Mouse (Mus musculus) bone marrow, adult 2 months (tissue): ENCODE results near the gene Eif2b2. TPM values are rescaled to one million over a fixed set of nuclear protein-coding genes. Genes with fewer than 3 reads are reported as not detected.

Experiments used
- H3K27ac ChIP-seq: fragments of 200-500 bp; 2 replicates; pipeline ENCODE4 v1.5.1; 2012; ENCODE audit warnings: low read depth, mild to moderate bottlenecking, control low read depth, inconsistent platforms, low read length; ENCODE audit not compliant: control insufficient read depth, poor library complexity, insufficient read depth
- H3K4me1 ChIP-seq: fragments of 200-500 bp; 2 replicates; pipeline ENCODE4 v1.6.1; 2011; ENCODE audit warnings: low read length; ENCODE audit not compliant: control insufficient read depth, insufficient read depth
- H3K4me3 ChIP-seq: fragments of 200-500 bp; replicated peaks from 2 replicates; pipeline ENCODE3; 2011; ENCODE audit warnings: mild to moderate bottlenecking, low read depth, low read length, control low read depth; ENCODE audit not compliant: control insufficient read depth
- CTCF ChIP-seq: fragments of 200-500 bp; IDR thresholded peaks from 2 replicates; pipeline ENCODE4 v1.5.1; 2011; ENCODE audit warnings: low read length, control low read depth; ENCODE audit not compliant: control insufficient read depth, insufficient read depth
- POLR2A ChIP-seq: fragments of 200-500 bp; IDR thresholded peaks from 2 replicates; pipeline ENCODE4 v1.6.1; 2011; ENCODE audit warnings: low read depth, mild to moderate bottlenecking, control low read depth, low read length, borderline replicate concordance; ENCODE audit not compliant: control insufficient read depth
- WGBS: fragments of 180-500 bp; shearing (Covaris S2); methylation state at CpG from one replicate; pipeline ENCODE4 v1.1.7; 2018; 5-methylcytosine and 5-hydroxymethylcytosine counted together
- polyA plus RNA-seq: library from polyadenylated mRNA; stranded (reverse); fragments of >200 nt; gene quantifications from 2 replicates; pipeline ENCODE4 v1.2.4, GENCODE M21; 2011; ENCODE audit warnings: low replicate concordance; ENCODE audit not compliant: missing spikeins, insufficient read depth, insufficient read length

Gene Eif2b2
- polyA plus RNA-seq, 1 experiment = 32.9 TPM

DNA sequence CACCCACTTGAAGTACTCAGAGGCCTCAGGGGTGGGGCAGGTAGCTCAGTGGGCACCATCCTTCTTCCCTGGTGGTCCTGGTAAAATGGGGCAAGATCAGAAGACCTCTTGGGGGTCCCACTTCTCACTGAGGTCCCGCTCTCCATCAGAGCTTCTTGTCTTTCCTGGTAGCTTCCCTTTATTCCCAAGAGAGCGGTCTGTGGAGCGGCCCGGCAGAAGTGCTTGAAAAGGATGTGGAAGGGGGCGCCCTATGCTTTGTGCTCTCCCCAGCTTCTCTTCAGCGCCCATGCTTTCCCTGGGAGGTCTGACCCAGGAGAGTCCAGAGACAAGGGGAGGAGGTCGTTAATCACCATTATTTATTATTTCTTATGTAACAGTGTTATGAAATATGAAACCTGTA lies 21.9 kb upstream of the Eif2b2 start:
- no peak for TF ChIP-seq POLR2A
- no peak for TF ChIP-seq CTCF
- WGBS = 78% methylated on average over 7 of the region's 7 CpGs
- Histone ChIP-seq H3K27ac (no peak overlapping the region), H3K4me1 (no peaks in the 10 kb centered on the region; the same call in none of the 2 replicates), H3K4me3 (no peak overlapping the region)

DNA sequence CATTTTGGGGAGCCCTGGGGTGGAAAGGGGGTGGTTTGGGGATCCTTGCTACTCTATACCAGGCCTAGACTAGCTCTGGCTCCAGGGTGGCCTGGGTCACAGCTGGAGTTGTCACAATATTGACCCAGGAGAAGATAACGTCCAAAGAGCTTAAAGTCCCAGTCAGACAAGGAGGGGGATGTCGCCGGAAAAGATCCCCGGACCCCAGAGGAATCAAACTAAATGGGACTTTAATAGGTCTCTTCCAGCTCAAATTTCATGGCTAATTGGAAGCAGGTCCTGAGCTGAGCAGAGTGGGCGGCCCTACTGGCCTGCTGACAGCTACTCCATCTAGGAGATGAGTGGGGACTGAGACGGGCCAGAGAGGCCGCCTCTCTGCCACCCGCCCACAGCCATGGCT lies 21.3 kb upstream of the Eif2b2 start:
- 82% methylated on average over 8 of the region's 8 CpGs for whole genome bisulfite sequencing
- TF ChIP-seq POLR2A (no peak), CTCF (no peak)
- no peak overlapping the region for H3K4me3 ChIP-seq

DNA sequence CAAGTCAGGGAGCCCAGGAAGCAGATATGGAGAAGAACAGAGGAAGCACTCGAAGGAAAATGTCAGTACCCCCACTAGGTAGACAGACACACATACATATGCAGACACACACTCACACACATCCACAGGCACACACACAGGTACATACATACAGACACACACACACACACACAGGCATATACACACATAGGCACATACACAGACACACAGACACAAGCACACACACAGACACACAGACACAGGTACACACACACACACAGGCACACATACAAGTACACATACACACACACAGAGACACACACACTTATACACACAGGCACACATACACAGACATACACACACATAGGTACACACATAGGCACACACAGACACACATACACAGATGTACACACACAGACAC lies 19.3 kb upstream of the Eif2b2 start:
- Histone ChIP-seq H3K27ac (no peak overlapping the region), H3K4me1 (no peaks in the 10 kb centered on the region), H3K4me3 (no peak overlapping the region)
- WGBS = 71% methylated on average over 1 of the region's 1 CpGs
- TF ChIP-seq POLR2A (no peak), CTCF (no peak)

More for the DNA sequence above, 21.3 kb upstream of the Eif2b2 start:
- no peaks in the 10 kb centered on the region; the same call in 1 of the 2 replicates for H3K4me1 ChIP-seq
- no peak overlapping the region for H3K27ac ChIP-seq

DNA sequence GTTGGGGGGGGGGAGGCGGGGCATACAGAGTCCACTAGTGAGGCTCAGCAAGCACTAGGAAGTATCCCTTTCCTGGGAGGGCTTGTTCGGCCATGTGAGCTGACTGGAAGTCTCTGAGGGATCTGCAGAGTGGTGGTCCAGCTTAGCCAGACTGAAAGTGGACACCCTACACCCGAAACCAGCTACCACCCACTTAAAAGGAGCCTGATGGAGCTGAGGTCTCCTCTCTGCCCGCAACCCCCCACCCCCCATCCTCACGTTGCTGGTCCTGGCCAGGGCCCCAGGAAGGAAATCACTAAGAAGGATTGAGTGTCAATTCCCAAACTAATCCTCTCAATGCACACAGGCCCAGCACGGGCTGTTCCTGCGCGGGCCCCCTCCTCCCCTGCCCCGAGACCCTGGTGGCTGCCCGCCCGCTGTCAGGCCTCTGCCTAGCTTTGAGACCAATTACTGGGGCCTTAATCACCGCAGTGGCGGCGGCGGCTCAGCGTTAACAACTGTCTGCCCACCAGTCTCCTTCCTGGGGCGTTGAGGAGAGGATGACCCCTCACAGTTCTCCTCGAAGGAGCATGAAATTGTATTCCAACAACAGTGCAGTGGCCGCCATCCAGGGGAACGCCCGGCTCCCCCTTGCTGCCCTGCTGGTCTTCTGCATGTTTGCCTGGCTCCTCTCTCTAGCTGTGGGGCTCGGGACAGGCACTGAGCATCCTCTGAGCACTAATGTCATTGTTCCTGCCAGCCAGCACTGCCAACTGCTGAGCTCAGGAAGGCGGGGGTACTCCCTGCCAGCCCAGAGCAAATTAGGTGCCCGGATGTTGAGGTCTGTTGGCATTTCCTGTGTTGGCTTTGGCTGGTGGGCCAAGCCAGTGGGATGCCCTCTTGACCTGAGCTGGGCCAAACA lies 18.1 kb upstream of the Eif2b2 start:
- no peak overlapping the region for H3K27ac ChIP-seq
- WGBS = 50% methylated on average over 24 of the region's 24 CpGs
- no peak overlapping the region for H3K4me3 ChIP-seq
- no peaks in the 10 kb centered on the region for H3K4me1 ChIP-seq
- TF ChIP-seq POLR2A = no peak
- no peak for TF ChIP-seq CTCF

DNA sequence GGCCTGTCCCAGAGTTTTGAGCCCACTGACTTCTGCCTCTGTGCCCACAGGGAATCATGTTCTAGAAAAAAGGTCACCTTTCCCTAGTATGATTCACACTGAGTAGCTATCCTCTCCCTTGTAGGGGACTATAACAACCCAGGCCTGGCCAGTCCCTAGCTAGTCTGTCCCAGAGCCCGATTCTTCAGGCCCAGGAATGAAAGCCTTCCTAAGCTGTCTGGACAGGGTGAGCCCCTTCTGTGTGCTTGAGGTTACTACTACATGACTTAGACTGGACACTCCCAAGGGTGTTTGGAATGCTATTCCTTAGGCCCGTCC lies 17.5 kb upstream of the Eif2b2 start:
- Histone ChIP-seq H3K27ac (no peak overlapping the region), H3K4me1 (no peaks in the 10 kb centered on the region), H3K4me3 (no peak overlapping the region)
- 69% methylated on average over 2 of the region's 2 CpGs for WGBS
- TF ChIP-seq CTCF = no peak

DNA sequence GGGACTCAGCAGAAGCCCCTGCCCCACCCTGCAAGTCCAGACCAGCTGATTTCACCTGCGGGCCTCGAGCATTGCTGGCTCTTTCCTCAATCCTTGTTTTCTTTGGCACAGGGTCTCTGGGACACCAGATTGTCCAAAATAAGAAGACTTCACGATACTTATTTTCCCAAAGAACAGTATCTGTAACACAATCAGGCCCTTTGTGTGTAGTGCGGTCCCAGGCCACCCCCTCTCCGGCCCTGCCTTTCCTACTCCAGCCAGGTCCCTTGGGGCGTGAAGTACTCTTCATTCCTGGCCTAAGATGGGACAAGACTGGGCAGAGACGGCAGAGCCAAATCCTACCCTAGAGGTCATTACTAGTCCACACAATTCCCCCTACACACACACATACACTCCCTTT lies 17.1 kb upstream of the Eif2b2 start:
- 88% methylated on average over 7 of the region's 7 CpGs for WGBS
- TF ChIP-seq CTCF (no peak), POLR2A (no peak)
- Histone ChIP-seq H3K4me3 (no peak overlapping the region), H3K27ac (no peak overlapping the region), H3K4me1 (no peaks in the 10 kb centered on the region)

DNA sequence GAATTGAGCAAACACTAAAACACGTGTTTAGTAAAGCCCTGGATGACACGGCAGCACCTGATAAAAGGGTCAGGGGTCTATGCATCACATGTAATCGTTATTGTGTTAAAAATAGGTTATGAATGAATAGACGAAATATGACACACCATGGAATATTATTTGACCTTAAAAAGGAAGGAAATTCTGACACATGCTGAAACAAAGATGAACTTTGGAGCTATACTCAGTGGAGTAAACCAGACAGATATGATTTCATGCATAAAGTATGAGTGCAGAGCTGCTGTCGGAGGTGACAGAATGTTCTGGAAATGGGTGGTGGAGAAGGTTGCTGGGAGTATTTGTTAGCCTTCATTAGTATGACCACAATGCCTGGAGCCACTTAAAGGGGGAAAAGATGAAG lies 15.6 kb upstream of the Eif2b2 start:
- TF ChIP-seq CTCF = no peak
- no peak for TF ChIP-seq POLR2A
- H3K4me1 ChIP-seq = no peaks in the 10 kb centered on the region
- no peak overlapping the region for H3K4me3 ChIP-seq
- 66% methylated on average over 5 of the region's 5 CpGs for WGBS
- no peak overlapping the region for H3K27ac ChIP-seq

DNA sequence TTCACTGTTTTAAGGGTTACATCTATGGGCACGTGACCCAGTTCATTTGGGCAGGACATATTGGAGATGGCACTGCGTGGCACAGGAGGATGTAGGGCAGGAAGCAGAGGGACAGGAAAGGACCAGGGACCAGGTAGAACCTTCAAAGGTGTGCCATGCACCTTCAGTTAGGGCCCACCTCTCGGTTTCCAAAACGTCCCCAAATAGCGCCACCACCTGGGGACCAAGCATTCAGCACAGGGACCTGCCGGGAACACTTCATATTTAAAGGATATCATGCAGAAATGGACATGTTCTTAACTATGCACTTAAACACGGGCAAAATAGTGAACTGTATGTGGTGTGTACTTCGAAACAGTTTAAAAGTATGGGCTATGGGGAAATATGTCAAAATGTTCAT lies 15.2 kb upstream of the Eif2b2 start:
- H3K4me1 ChIP-seq = no peaks in the 10 kb centered on the region
- 57% methylated on average over 8 of the region's 8 CpGs for WGBS
- no peak overlapping the region for H3K27ac ChIP-seq
- TF ChIP-seq CTCF (no peak), POLR2A (no peak)
- H3K4me3 ChIP-seq = no peak overlapping the region

DNA sequence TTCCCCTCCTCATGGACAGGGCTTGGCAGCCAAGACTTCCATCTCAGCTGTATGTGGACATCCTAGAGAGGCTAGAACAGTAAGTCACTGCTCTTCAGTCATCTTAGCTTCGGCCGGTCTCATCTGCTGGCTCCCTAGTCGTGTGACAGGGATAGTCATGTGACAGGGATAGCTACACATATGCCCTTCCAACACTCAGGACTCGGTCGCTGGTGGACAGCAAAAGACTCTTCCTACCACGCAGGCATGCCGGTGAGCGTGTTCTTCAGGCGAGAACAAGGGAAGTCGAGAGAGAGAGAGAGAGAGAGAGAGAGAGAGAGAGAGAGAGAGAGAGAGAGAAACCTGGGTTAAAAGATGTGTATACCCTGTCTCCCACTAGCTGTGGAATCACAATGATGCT lies 13.9 kb upstream of the Eif2b2 start:
- 80% methylated on average over 10 of the region's 10 CpGs for WGBS
- no peaks in the 10 kb centered on the region for H3K4me1 ChIP-seq
- H3K4me3 ChIP-seq = no peak overlapping the region
- no peak overlapping the region for H3K27ac ChIP-seq
- TF ChIP-seq CTCF (no peak), POLR2A (no peak)
